Mouse (Mus musculus): ENCODE results near the gene Uts2r. TPM values are rescaled to one million over a fixed set of nuclear protein-coding genes. Genes with fewer than 3 reads are reported as not detected.

The Uts2r gene
- not detected for polyA plus RNA-seq (2017; shearing (Covaris generic))

DNA sequence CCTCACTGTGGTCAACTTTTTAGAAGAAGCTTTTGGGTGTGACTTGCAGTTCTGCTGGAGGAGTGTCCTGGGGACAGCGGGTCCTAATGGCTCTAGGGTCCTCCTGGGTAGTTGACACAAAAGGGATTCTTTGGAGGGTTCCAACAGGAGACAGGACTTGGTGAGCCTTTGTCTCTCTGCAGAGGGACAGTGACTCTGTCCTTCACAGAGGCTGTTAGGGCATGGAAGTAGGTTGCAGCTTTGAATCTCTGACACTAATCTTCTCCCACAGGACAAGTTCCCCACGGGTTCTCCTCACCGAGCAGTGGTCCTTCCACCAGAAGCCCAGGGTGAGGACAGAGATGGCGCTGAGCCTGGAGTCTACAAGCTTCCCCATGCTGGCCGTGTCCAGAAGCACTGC is at the start of gene Uts2r:
Uts2r (plus strand) TSS at position 301 of the 400 bp plus-strand sequence.

DNA sequence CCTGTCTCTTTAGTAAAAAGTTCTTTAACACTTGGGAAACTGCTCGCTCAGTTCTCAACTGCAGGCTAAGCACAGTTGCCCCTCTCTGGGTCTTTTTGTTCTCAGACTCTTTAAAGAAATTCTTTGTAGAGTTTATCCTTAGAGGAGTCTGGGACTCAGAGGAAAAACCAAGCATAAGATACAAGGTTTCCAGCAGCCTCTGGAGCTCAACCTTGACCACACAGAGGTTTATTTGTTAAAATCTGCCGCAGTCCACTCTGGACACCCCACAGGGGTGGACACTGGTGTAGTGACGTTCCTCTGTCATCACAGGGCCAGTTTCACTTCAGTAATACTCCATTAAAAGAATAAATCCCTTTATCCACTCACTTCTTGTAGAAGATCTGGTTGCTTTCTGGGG is 41.5 kb upstream of the Uts2r start, which contains the start of gene Tex19.2:
Tex19.2 (minus strand) TSS at position 101 of the 400 bp plus-strand sequence.

DNA sequence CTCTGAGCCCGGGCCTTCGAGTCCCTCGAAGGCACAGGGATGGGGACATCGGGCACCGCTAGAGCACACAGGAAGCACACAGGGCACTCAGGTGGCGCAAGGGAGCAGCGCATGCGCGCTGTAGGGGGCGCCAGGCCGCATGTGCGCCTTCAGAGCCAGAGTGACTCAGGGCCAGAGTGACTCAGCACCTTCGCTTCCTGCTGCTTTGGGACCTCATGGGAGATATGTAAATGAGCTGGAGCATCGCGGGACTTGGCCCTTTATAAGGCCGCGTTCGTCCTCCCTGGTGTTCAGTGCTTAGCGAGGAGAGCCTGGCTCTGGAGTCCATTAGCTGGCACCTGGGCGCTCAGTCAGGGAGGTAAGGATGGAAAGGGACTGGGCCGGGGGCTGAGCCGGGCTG is 14.2 kb upstream of the Uts2r start, which contains the start of gene Tex19.1:
Tex19.1 (plus strand) TSS at position 279 of the 400 bp plus-strand sequence.

DNA sequence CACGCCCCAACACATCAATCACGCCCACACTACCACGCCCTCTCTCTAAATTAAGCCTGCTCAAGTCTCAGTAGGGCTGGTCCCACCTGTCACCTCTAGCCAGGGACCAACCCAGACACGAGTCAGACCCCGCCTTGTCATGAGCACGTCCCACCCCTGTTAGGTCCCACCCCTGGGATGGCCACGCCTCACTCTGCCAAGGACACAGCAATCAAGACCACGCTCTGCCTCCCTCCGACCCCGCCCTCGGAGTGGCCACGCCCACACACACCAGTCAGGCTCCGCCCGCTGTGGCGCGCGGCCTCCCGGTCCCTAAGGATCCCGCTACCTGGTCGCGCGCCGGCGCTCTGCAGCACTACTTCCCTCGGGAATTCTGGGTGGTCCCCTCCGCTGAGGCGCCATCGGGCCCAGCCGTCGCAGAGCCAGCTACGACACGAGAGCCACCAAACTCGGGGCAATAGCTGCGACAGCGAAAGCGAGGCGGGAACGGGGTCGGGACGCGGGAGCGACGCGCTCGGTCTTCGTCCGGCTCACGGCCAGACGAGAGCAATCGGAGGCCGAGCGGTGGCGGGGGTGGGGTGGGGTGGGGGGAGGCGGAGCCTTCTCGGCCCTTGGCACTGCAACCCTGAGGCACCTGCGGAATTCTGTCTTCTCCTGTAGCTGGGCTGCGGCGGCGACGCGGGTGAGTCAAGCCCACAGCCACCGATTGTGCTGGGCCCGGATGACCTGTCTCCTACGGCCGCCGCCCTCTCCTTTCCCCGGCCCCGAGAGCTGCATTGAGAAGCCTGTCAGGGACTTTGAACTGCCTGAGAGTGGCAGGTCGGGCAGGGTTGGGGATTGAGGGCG is 44.3 kb downstream of the Uts2r start, which contains the start of the genes Hexdc and Ogfod3:
Hexdc (plus strand) TSS at position 273 of the 846 bp plus-strand sequence.
Ogfod3 (minus strand) TSS at position 551 of the 846 bp plus-strand sequence.

Other genes with a start within 250 kb of the Uts2r start
- not detected for gene Ccdc57, start 227.4 kb upstream of the Uts2r start, polyA plus RNA-seq (2017; shearing (Covaris generic))
- gene Slc16a3, start 211.8 kb upstream of the Uts2r start, polyA plus RNA-seq (2017; shearing (Covaris generic)) = 7.9 TPM
- 216 TPM for gene Csnk1d, start 168.9 kb upstream of the Uts2r start, polyA plus RNA-seq (2017; shearing (Covaris generic))
- gene Cd7, start 120.9 kb upstream of the Uts2r start, polyA plus RNA-seq (2017; shearing (Covaris generic)) = 159 TPM
- gene Sectm1b, start 96.7 kb upstream of the Uts2r start, polyA plus RNA-seq (2017; shearing (Covaris generic)) = 0.40 TPM
- 0.29 TPM for gene Sectm1a, start 79.1 kb upstream of the Uts2r start, polyA plus RNA-seq (2017; shearing (Covaris generic))
- gene Tex19.2, start 41.6 kb upstream of the Uts2r start, polyA plus RNA-seq (2017; shearing (Covaris generic)) = 0.18 TPM
- not detected for gene Tex19.1, start 14.1 kb upstream of the Uts2r start, polyA plus RNA-seq (2017; shearing (Covaris generic))
- 1.5 TPM for gene Hexdc, start 44.2 kb downstream of the Uts2r start, polyA plus RNA-seq (2017; shearing (Covaris generic))
- gene Ogfod3, start 44.4 kb downstream of the Uts2r start, polyA plus RNA-seq (2017; shearing (Covaris generic)) = 21.6 TPM
- 78.1 TPM for gene Cybc1, start 69.1 kb downstream of the Uts2r start, polyA plus RNA-seq (2017; shearing (Covaris generic))
- 27.8 TPM for gene Narf, start 77.0 kb downstream of the Uts2r start, polyA plus RNA-seq (2017; shearing (Covaris generic))
- gene Foxk2, start 99.7 kb downstream of the Uts2r start, polyA plus RNA-seq (2017; shearing (Covaris generic)) = 16.6 TPM
- gene Wdr45b, start 194.2 kb downstream of the Uts2r start, polyA plus RNA-seq (2017; shearing (Covaris generic)) = 83.7 TPM
- not detected for gene Rab40b, start 228.0 kb downstream of the Uts2r start, polyA plus RNA-seq (2017; shearing (Covaris generic))